Mouse (Mus musculus): ENCODE data around the gene Hoxb6. TPM values are rescaled to one million over a fixed set of nuclear protein-coding genes. Genes with fewer than 3 reads are reported as not detected.

Gene Hoxb6
- total and polyA plus RNA-seq, 3 experiments: not detected

GRCm38 (mm10) chr11:96308763-96309162 lies 16.5 kb downstream of the Hoxb6 start:
- Histone ChIP-seq H3K79me2 (ENCODE audit: control insufficient read depth, insufficient read depth, low read length, poor library complexity) (no peaks in the 10 kb centered on the region), H3K9ac (ENCODE audit: control insufficient read depth, low read depth, low read length, poor library complexity, severe bottlenecking) (no peak overlapping the region), H3K4me1 (ENCODE audit: control insufficient read depth in 1 of 2, insufficient read depth in 2 of 2, low read length in 2 of 2) (no peaks in the 10 kb centered on the region), H3K36me3 (ENCODE audit: control insufficient read depth in 1 of 2, insufficient read depth in 2 of 2, low read length in 2 of 2) (no peaks in the 10 kb centered on the region), H3K4me3 (ENCODE audit: control insufficient read depth in 1 of 2, insufficient read depth in 1 of 2, low read depth in 2 of 2, low read length in 2 of 2) (no peak overlapping the region), H3K27me3 (ENCODE audit: control insufficient read depth in 1 of 2, insufficient read depth in 2 of 2, low read length in 2 of 2) (no peaks in the 10 kb centered on the region; a peak in 1 of 4 replicates), H3K27ac (ENCODE audit: control insufficient read depth, low read depth, low read length) (no peak overlapping the region), H3K9me3 (replicated peaks; ENCODE audit: insufficient read depth, low read length) (no peaks in the 10 kb centered on the region)
- TF ChIP-seq GABPA (IDR thresholded peaks at IDR 0.05; ENCODE audit: low read depth, low read length) (no peak), RAD21 (IDR thresholded peaks at IDR 0.05; ENCODE audit: low read depth, low read length) (no peak), MYB (IDR thresholded peaks at IDR 0.05; ENCODE audit: low read depth, low read length) (no peak), KAT2A (conservative IDR thresholded peaks at IDR 0.05; ENCODE audit: low read depth, low read length) (no peak), ZC3H11A (IDR thresholded peaks at IDR 0.05; ENCODE audit: low read depth, low read length) (no peak), CHD1 (IDR thresholded peaks at IDR 0.05; ENCODE audit: low read depth, low read length) (no peak), GATA1 (IDR thresholded peaks at IDR 0.05; ENCODE audit: low read depth, low read length) (no peak), MYC (IDR thresholded peaks at IDR 0.05; ENCODE audit: low read depth, low read length) (no peak), POLR2AphosphoS5 (IDR thresholded peaks at IDR 0.05; ENCODE audit: borderline replicate concordance, low read depth, low read length) (no peak), ETS1 (IDR thresholded peaks at IDR 0.05; ENCODE audit: low read depth, low read length) (no peak), POLR2AphosphoS2 (IDR thresholded peaks at IDR 0.05; ENCODE audit: low read length) (no peak), CTCF (IDR thresholded peaks at IDR 0.05 in 2 of 3, conservative IDR thresholded peaks at IDR 0.05 in 1 of 3; ENCODE audit: control insufficient read depth in 1 of 3, insufficient read depth in 1 of 3, low read depth in 2 of 3, low read length in 3 of 3, poor library complexity in 1 of 3, severe bottlenecking in 1 of 3) (no peak), MEF2A (IDR thresholded peaks at IDR 0.05; ENCODE audit: extremely low read depth, insufficient replicate concordance, low read depth, low read length, poor library complexity, severe bottlenecking) (no peak), SIN3A (IDR thresholded peaks at IDR 0.05; ENCODE audit: low read length) (no peak), NELFE (IDR thresholded peaks at IDR 0.05; ENCODE audit: low read depth, low read length) (no peak), EP300 (IDR thresholded peaks at IDR 0.05; ENCODE audit: low read depth in 1 of 2, low read length in 2 of 2) (no peak), NRF1 (IDR thresholded peaks at IDR 0.05; ENCODE audit: insufficient read depth, low read depth, low read length, poor library complexity, severe bottlenecking) (no peak)
- DNase-seq (ENCODE audit: low read depth, low spot score): no peak

- no peaks in the 10 kb centered on the region for H3K4me1 ChIP-seq (ENCODE audit: control insufficient read depth in 1 of 2, insufficient read depth in 2 of 2, low read length in 2 of 2)
- TF ChIP-seq USF1 (IDR thresholded peaks at IDR 0.05; ENCODE audit: low read depth, low read length): no peak
- no peak for TF ChIP-seq CHD2 (IDR thresholded peaks at IDR 0.05; ENCODE audit: low read length)
- TF ChIP-seq MYC (IDR thresholded peaks at IDR 0.05; ENCODE audit: low read depth, low read length): no peak
- TF ChIP-seq JUND (IDR thresholded peaks at IDR 0.05; ENCODE audit: low read depth, low read length): no peak
- no peak for TF ChIP-seq ETS1 (IDR thresholded peaks at IDR 0.05; ENCODE audit: low read depth, low read length)
- no peak for TF ChIP-seq NELFE (IDR thresholded peaks at IDR 0.05; ENCODE audit: low read depth, low read length)
- no peak for TF ChIP-seq GATA1 (IDR thresholded peaks at IDR 0.05; ENCODE audit: low read depth, low read length)
- TF ChIP-seq POLR2A (IDR thresholded peaks at IDR 0.05; ENCODE audit: control insufficient read depth in 1 of 2, insufficient read depth in 1 of 2, low read depth in 1 of 2, low read length in 2 of 2, poor library complexity in 1 of 2): no peak
- H3K4me3 ChIP-seq (ENCODE audit: control insufficient read depth in 1 of 2, insufficient read depth in 1 of 2, low read depth in 2 of 2, low read length in 2 of 2): no peak overlapping the region
- H3K27ac ChIP-seq (ENCODE audit: control insufficient read depth, low read depth, low read length): no peak overlapping the region
- DNase-seq (ENCODE audit: low read depth, low spot score): no peak
- H3K79me2 ChIP-seq (ENCODE audit: control insufficient read depth, insufficient read depth, low read length, poor library complexity): no peaks in the 10 kb centered on the region
- no peak overlapping the region for H3K9ac ChIP-seq (ENCODE audit: control insufficient read depth, low read depth, low read length, poor library complexity, severe bottlenecking)
- no peaks in the 10 kb centered on the region for H3K9me3 ChIP-seq (replicated peaks; ENCODE audit: insufficient read depth, low read length)
- no peaks in the 10 kb centered on the region for H3K36me3 ChIP-seq (ENCODE audit: control insufficient read depth in 1 of 2, insufficient read depth in 2 of 2, low read length in 2 of 2)
- H3K27me3 ChIP-seq (ENCODE audit: control insufficient read depth in 1 of 2, insufficient read depth in 2 of 2, low read length in 2 of 2): no peaks in the 10 kb centered on the region; a peak in 1 of 4 replicates
Observed at GRCm38 (mm10) chr11:96309288-96309687, 17.0 kb downstream of the Hoxb6 start.
